Mouse (Mus musculus) cortical plate, adult 2 months (tissue): Measurements from ENCODE around the gene Tmco4.

Source experiments
- CTCF ChIP-seq: fragments of 200-500 bp; IDR thresholded peaks from 2 replicates; pipeline ENCODE4 v1.5.1; 2011; ENCODE audit warnings: mild to moderate bottlenecking, control low read depth, low read length; ENCODE audit not compliant: insufficient read depth; ENCODE audit errors: extremely low read depth
- POLR2A ChIP-seq: fragments of 200-500 bp; IDR thresholded peaks from 2 replicates; pipeline ENCODE4 v1.6.1; 2011; ENCODE audit warnings: mild to moderate bottlenecking, low read length, control low read depth; ENCODE audit not compliant: insufficient read depth; ENCODE audit errors: extremely low read depth

DNA sequence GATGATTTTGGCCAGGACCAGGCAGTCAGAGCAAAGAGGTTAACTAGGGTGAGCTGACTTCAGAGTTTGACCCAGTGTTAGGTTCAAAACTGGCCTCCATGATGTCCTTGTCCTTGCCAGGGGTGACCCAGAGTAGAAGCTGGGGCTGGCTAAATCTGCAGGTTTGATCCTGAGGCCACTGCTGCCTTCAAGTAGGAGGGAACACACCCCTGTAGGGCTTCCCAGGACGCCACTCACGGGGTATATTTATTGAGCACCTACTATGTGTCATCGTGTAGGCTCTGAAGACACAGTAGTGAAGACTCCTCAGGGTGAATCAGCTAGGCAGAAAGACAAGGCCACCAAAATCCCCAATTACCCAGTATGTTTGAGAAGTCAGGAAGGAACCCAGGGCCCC, 1.0 kb downstream of the Tmco4 start:
- no peak for TF ChIP-seq CTCF
- TF ChIP-seq POLR2A: no peak
